17 mouse cellular contexts compared by ENCODE assay signal in genomic region chr1:135061300-135061699, GRCm38 (mm10). TPM values are rescaled to one million over a fixed set of nuclear protein-coding genes. Genes with fewer than 3 reads are reported as not detected.
"Had no signal": no experiment of that assay in that cellular context is flagged by ENCODE, and none has a peak within 500 bp of the region (broad histone marks: within the 10 kb centered on the region; RNA-seq: fewer than 3 reads in every experiment).

No protein-coding gene starts in this region.

- DNase-seq: retina, postnatal 1 day; right cerebral cortex, adult 18-20 months; right cerebral cortex, postnatal 14 days; right cerebral cortex, postnatal 25 days; right cerebral cortex, postnatal 4 days; spleen, adult 18-20 months; thymus, adult 18-20 months; thymus, adult 2 months; thymus, postnatal 14 days; thymus, postnatal 25 days; thymus, postnatal 36 days; thymus, postnatal 4 days had no signal

- H3K9ac ChIP-seq: neural tube, embryonic 13.5 days; neural tube, embryonic 15.5 days; stomach, embryonic 15.5 days had no signal

- H3K4me3 ChIP-seq: neural tube, embryonic 13.5 days; neural tube, embryonic 15.5 days; stomach, embryonic 15.5 days had no signal

- H3K9me3 ChIP-seq: neural tube, embryonic 13.5 days; neural tube, embryonic 15.5 days; stomach, embryonic 15.5 days had no signal

- H3K27me3 ChIP-seq: neural tube, embryonic 13.5 days; neural tube, embryonic 15.5 days; stomach, embryonic 15.5 days had no signal

- H3K27ac ChIP-seq: neural tube, embryonic 13.5 days; neural tube, embryonic 15.5 days; stomach, embryonic 15.5 days; stomach, postnatal 0 days had no signal

- H3K36me3 ChIP-seq: neural tube, embryonic 13.5 days; neural tube, embryonic 15.5 days; stomach, embryonic 15.5 days had no signal

- H3K4me2 ChIP-seq: neural tube, embryonic 13.5 days; neural tube, embryonic 15.5 days; stomach, embryonic 15.5 days had no signal

- H3K4me1 ChIP-seq: stomach, embryonic 15.5 days had no signal

RNA-seq across cellular contexts. Expression of gene Lgr6, which starts 43.8 kb away (rescaled TPM):
- total RNA-seq: neutrophil, adult 5-6 weeks had no signal
